Mouse (Mus musculus) testis, postnatal 10 days (tissue): Measurements from ENCODE around the gene Bex2.

Experiments
- DNase-seq: peaks from one replicate; pipeline ENCODE4 v3.0.0; 2021; ENCODE audit warnings: low spot score

Bex2 gene

GRCm38 (mm10) chrX:136068020-136068419, at the start of gene Bex2:
Bex2 (minus strand) TSS chrX:136068236.
- DNase-seq = peak; percentile 47

- DNase-seq = peak; percentile 60
Measured at GRCm38 (mm10) chrX:136115419-136115961, 47.5 kb upstream of the Bex2 start.

- no peak for DNase-seq
Measured at GRCm38 (mm10) chrX:136115015-136115414, 47.0 kb upstream of the Bex2 start.

- DNase-seq = peak; percentile 65
Measured at GRCm38 (mm10) chrX:136107942-136108341, 39.9 kb upstream of the Bex2 start.

- no peak for DNase-seq
Measured at GRCm38 (mm10) chrX:136104724-136105088, 36.7 kb upstream of the Bex2 start.

- DNase-seq = no peak
Measured at GRCm38 (mm10) chrX:136104046-136104723, 36.1 kb upstream of the Bex2 start.

GRCm38 (mm10) chrX:136094421-136094820, 26.4 kb upstream of the Bex2 start:
- no peak for DNase-seq

GRCm38 (mm10) chrX:136092497-136093279, 24.7 kb upstream of the Bex2 start:
- DNase-seq = no peak

GRCm38 (mm10) chrX:136085155-136085554, 17.1 kb upstream of the Bex2 start, which contains the start of gene Nxf3:
Nxf3 (minus strand) TSS chrX:136085255.
- DNase-seq = peak; percentile 39

GRCm38 (mm10) chrX:136067201-136067991, 640 bp downstream of the Bex2 start:
- DNase-seq = peak; percentile 43

GRCm38 (mm10) chrX:136060698-136061097, 7.3 kb downstream of the Bex2 start:
- no peak for DNase-seq

- no peak for DNase-seq
Measured at GRCm38 (mm10) chrX:136051219-136051618, 16.8 kb downstream of the Bex2 start.

GRCm38 (mm10) chrX:136047528-136047927, 20.5 kb downstream of the Bex2 start:
- DNase-seq = peak; percentile 68

- no peak for DNase-seq
Measured at GRCm38 (mm10) chrX:136043726-136044125, 24.3 kb downstream of the Bex2 start.

GRCm38 (mm10) chrX:136032799-136033763, 35.0 kb downstream of the Bex2 start, which contains the start of gene Arxes1:
Arxes1 (plus strand) TSS chrX:136033367.
- DNase-seq = peak; percentile 45

GRCm38 (mm10) chrX:136030331-136030730, 37.7 kb downstream of the Bex2 start:
- DNase-seq = no peak
